Mouse (Mus musculus) cerebellum, adult 2 months (tissue): ENCODE results near the gene Hist1h2ak.

Experiments
- CTCF ChIP-seq: fragments of 200-500 bp; IDR thresholded peaks from 2 replicates; pipeline ENCODE4 v1.5.1; 2011; ENCODE audit warnings: low read depth, mild to moderate bottlenecking, control low read depth, low read length, moderate library complexity, borderline replicate concordance; ENCODE audit not compliant: insufficient read depth
- POLR2A ChIP-seq: fragments of 200-500 bp; IDR thresholded peaks from 2 replicates; pipeline ENCODE4 v1.6.1; 2011; ENCODE audit warnings: low read length, control low read depth, borderline replicate concordance; ENCODE audit not compliant: insufficient read depth

DNA sequence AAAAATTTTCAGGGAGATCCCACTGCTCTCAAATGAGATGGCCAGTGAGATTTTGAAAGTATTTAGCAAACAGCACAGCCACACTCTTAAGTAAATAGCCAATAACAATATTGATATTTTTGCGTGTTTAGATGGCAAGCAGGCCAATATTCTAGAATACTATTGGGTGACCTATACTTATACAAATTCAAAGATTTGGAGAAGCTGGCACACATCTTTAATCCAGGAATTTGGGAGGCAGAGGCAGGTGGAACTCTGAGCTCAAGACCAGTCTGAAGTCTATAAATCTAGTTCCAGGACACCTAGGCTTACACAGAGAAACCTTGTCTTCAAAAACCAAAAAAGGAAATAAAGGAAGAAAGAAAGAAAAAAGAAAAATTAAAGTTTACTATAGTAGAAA is 28.0 kb upstream of the Hist1h2ak start:
- no peak for TF ChIP-seq CTCF
- no peak for TF ChIP-seq POLR2A
